Mouse (Mus musculus) neural tube, embryonic 11.5 days (tissue): ENCODE measurements around the gene Hspb7. TPM values are rescaled to one million over a fixed set of nuclear protein-coding genes. Genes with fewer than 3 reads are reported as not detected.

Experiments used
- ATAC-seq: fragments of 200-750 bp; cut with Nextera tagmentation; 2 replicates; pipeline ENCODE4 v1.8.0; 2017; ENCODE audit warnings: moderate number of reproducible peaks, mild to moderate bottlenecking, moderate TSS enrichment, moderate library complexity; ENCODE audit not compliant: insufficient read depth, low FRiP score, low TSS enrichment
- DNase-seq: peaks from one replicate; pipeline ENCODE4 v3.0.0-alpha.2; 2015; ENCODE audit warnings: low spot score
- H3K27ac ChIP-seq: fragments of 300-500 bp; sonication (generic); 2 replicates; pipeline ENCODE4 v1.5.1; 2014; ENCODE audit warnings: low read depth, mild to moderate bottlenecking, low read length
- H3K27me3 ChIP-seq: fragments of 300-500 bp; sonication (generic); 2 replicates; pipeline ENCODE4 v1.6.1; 2014; ENCODE audit warnings: mild to moderate bottlenecking, low read length, mixed read lengths; ENCODE audit not compliant: control insufficient read depth, insufficient read depth
- H3K36me3 ChIP-seq: fragments of 300-500 bp; sonication (generic); 2 replicates; pipeline ENCODE4 v1.6.1; 2014; ENCODE audit warnings: mild to moderate bottlenecking, low read length, moderate library complexity, mixed read lengths; ENCODE audit not compliant: control insufficient read depth, insufficient read depth
- H3K4me1 ChIP-seq: fragments of 300-500 bp; sonication (generic); 2 replicates; pipeline ENCODE4 v1.6.1; 2014; ENCODE audit warnings: low read length, mixed read lengths; ENCODE audit not compliant: control insufficient read depth, insufficient read depth
- H3K4me2 ChIP-seq: fragments of 300-500 bp; sonication (generic); 2 replicates; pipeline ENCODE4 v1.6.1; 2014; ENCODE audit warnings: low read depth, mild to moderate bottlenecking, moderate library complexity
- H3K4me3 ChIP-seq: fragments of 300-500 bp; sonication (generic); 2 replicates; pipeline ENCODE4 v1.5.1; 2014; ENCODE audit warnings: low read depth, low read length
- H3K9ac ChIP-seq: fragments of 300-500 bp; sonication (generic); 2 replicates; pipeline ENCODE4 v1.6.1; 2014; ENCODE audit warnings: mild to moderate bottlenecking, low read length
- H3K9me3 ChIP-seq: fragments of 300-500 bp; sonication (generic); 2 replicates; pipeline ENCODE4 v1.6.1; 2016; ENCODE audit warnings: low read length; ENCODE audit not compliant: control insufficient read depth
- WGBS: fragments of 180-500 bp; shearing (Covaris S2); extraction: QIAGEN DNeasy Blood & Tissue Kit; methylation state at CpG from one replicate; pipeline ENCODE4 v1.1.7; 2014; 5-methylcytosine and 5-hydroxymethylcytosine counted together
- polyA plus RNA-seq: library from polyadenylated mRNA; unstranded; fragments of >200 nt; fragmentation: Nextera tagmentation; extraction: Ambion mirVana; gene quantifications from 2 replicates; pipeline ENCODE4 v1.2.1, GENCODE M21; 2014

Hspb7 gene
- polyA plus RNA-seq, 1 experiment from 2014 or later = not detected

DNA sequence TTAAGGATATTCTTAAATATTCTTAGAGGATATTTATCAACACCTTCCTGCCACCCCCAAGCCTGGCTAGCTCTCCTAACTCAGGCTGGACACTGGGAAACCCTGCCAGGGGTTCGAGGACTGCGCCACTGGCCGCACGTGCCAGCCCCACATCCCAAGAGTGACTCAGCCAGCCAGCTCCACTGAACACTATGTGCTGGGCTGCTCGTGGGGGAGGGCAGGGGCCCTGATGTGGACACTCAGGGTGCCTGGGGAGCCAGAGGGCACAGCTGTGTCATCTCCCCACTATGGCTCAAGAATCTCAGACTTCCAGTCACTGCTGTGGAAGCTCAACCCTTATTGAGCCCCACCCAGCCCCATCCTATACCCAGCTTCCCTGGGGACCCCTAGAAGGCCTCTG is 2.7 kb downstream of the Hspb7 start:
- H3K27ac ChIP-seq = no peak overlapping the region
- H3K4me3 ChIP-seq = no peak overlapping the region
- DNase-seq (no peak), ATAC-seq (no peak)
- H3K4me1 ChIP-seq = 0 out of 2 replicates have a peak, but pooled peaks cover 3% of the 10 kb centered on the region
- no peak overlapping the region for H3K4me2 ChIP-seq
- no peaks in the 10 kb centered on the region for H3K9me3 ChIP-seq
- 85% methylated on average over 5 of the region's 5 CpGs for WGBS
- no peaks in the 10 kb centered on the region for H3K36me3 ChIP-seq
- peaks cover 9% of the 10 kb centered on the region; the same call in 1 of the 2 replicates for H3K27me3 ChIP-seq
- no peak overlapping the region for H3K9ac ChIP-seq

DNA sequence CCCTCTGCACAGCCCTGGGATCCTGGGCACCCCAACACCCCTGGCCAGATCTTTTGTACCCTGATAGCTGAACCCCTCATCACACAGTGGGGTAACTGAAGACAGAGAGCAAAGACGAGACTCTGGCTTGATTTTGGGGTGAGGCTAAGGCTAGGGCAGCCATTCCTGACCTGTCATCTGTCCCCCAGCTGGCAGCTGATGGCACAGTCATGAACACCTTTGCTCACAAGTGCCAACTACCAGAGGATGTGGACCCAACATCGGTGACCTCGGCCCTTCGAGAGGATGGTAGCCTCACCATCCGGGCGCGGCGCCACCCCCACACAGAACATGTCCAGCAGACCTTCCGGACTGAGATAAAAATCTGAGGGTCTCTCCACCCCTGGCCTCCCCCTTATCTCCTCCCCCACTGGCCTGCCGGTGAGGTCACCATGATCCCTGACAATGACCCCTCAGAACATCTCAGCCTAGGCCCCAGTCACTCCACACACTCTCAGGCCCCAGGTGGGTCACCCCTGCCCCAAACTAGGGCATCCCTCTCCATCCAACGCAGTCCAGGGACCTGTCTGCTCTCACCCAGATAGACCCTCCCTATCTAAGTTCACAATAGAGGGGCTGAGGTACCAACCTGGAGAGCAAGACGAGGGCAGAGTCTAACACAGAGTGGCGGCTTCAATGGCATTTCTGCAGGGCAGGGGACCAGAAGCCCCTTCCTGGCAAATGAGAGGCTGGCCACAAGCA is 3.3 kb downstream of the Hspb7 start:
- H3K4me2 ChIP-seq = no peak overlapping the region
- H3K27ac ChIP-seq = no peak overlapping the region
- no peaks in the 10 kb centered on the region for H3K36me3 ChIP-seq
- no peaks in the 10 kb centered on the region for H3K9me3 ChIP-seq
- H3K4me1 ChIP-seq = 0 out of 2 replicates have a peak, but pooled peaks cover 3% of the 10 kb centered on the region
- H3K4me3 ChIP-seq = no peak overlapping the region
- WGBS = 88% methylated on average over 13 of the region's 13 CpGs
- DNase-seq = no peak
- H3K27me3 ChIP-seq = peaks cover 9% of the 10 kb centered on the region; the same call in 1 of the 2 replicates
- ATAC-seq = no peak
- no peak overlapping the region for H3K9ac ChIP-seq

DNA sequence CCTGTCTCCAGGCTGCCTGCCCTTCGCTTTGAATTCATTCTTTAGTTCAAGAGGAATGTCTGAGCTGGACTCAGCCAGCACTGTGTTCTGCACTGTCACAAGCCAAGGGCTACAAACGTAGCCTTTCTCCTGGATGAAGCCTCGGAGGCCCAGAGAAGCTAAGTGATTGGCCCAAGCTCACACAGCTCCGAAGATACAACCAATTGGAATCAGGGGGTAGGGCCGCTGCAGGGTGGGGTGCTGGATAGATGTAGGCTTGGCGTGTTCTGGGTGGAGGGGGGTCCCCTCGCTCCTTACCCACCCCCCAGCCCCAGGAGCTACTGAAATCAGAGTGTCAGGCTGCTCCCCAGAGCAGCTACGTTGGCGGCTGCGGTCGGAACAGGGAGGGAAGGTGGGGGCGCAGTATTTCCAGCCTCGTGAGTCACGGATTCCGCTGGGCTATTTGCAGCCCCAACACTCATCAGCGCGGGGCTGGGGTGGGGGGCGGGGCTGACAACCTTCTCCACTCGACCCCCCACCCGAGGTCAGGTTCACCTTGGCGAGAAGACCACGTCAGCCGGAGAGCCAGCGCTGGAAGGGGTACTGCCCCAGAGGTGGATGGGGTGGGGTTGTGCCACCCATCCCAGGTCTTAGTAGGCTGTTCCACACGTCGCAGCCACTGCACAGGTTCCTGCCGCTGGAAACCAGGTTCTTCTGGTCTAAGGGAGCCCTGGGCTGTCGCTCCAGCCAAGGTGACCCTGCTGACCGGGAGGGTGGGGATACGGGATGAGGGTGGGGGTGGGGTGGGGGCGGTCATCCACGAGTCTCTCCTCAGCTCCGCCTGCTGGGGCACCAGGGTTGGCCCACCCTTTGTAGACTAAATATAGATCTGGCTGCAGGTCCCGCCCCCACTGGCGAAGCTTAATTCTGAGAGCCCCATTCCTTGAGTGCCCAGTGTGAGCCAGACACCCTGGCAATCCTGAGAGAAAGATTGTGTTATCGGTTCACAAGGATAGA is 5.2 kb downstream of the Hspb7 start:
- Histone ChIP-seq H3K4me2 (peak overlapping the region; percentile 58), H3K4me1 (0 out of 2 replicates have a peak, but pooled peaks cover 3% of the 10 kb centered on the region), H3K9ac (peak overlapping the region; percentile 37), H3K9me3 (no peaks in the 10 kb centered on the region), H3K4me3 (peak overlapping the region; percentile 32), H3K27me3 (peaks cover 9% of the 10 kb centered on the region; the same call in 1 of the 2 replicates), H3K27ac (no peak overlapping the region), H3K36me3 (no peaks in the 10 kb centered on the region)
- ATAC-seq = peak; percentile 69; the same call in 1 of the 2 replicates
- 5% methylated on average over 35 of the region's 36 CpGs for WGBS
- DNase-seq = peak; percentile 44

DNA sequence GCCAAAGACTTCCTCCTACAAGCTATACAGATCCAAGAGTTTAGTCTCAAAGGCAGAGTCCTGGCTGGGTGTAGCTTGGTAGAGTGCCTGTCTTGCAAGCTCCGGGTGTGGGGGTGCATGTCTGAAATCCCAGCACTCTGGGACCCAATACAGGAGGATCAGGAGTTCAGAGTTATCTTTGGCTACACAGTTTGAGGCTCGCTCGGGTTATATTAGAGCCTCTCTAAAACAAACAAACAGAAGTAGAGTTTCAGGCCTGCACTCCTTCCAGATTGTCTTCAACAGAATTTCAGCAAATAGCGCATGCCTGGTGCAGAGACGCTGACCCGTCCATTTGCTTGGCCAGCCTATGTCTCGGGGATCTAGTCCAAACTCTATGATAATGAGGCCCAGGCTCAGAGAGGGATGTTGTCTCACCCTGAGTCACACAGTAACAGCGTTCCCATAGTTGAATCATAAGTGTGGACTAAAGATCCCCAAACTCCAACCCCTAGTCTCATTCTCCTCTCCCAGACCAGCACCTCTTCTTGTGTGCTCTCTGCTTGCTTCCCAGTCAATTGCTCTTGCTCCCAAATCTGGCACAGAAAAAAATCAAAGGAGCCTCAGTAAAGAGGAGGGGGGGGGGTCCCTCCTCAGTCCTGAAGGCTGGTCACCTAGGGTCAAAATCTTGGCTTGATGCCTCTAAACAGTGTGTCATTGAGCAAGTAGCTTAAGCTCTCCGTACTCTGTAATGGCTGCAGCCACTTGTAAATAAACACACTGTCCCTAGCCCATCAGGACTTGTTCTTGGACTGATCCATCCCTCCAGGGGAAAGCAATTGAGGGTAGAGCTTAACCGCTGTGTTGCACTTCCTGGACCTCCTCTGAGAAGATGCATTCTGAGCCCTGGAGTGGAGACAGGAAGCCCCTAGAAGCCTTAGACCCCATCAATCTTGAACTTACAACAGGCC is 6.5 kb downstream of the Hspb7 start:
- H3K4me3 ChIP-seq = no peak overlapping the region
- ATAC-seq (no peak), DNase-seq (no peak)
- H3K4me1 ChIP-seq = 0 out of 2 replicates have a peak, but pooled peaks cover 3% of the 10 kb centered on the region
- H3K4me2 ChIP-seq = no peak overlapping the region
- H3K9ac ChIP-seq = no peak overlapping the region
- WGBS = 80% methylated on average over 10 of the region's 10 CpGs
- H3K9me3 ChIP-seq = no peaks in the 10 kb centered on the region
- H3K27ac ChIP-seq = no peak overlapping the region
- peaks cover 9% of the 10 kb centered on the region; the same call in 1 of the 2 replicates for H3K27me3 ChIP-seq
- H3K36me3 ChIP-seq = no peaks in the 10 kb centered on the region

DNA sequence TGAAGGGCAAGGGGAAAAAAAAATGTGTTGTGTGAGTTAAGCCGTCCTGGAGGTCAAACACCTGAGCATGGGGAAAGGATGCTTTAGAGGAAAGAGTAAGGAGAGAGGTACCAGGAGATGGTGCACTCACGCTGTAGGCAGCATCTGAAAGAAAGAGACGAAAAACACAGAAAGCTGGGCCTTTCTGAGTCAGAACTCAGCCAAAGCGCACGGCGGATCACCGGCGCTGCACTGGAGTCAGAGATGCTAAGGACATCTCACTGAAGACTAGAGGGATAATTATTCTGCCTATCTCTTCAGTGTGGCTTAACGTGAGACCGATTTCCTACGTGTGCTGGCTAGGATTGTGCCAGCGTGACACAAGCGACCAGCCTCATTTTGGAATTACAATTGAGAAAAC is 7.3 kb downstream of the Hspb7 start:
- DNase-seq (no peak), ATAC-seq (no peak)
- no peak overlapping the region for H3K4me3 ChIP-seq
- no peaks in the 10 kb centered on the region for H3K9me3 ChIP-seq
- no peak overlapping the region for H3K9ac ChIP-seq
- H3K36me3 ChIP-seq = no peaks in the 10 kb centered on the region
- no peak overlapping the region for H3K4me2 ChIP-seq
- 89% methylated on average over 13 of the region's 13 CpGs for WGBS
- 0 out of 2 replicates have a peak, but pooled peaks cover 9% of the 10 kb centered on the region for H3K27me3 ChIP-seq
- H3K4me1 ChIP-seq = 0 out of 2 replicates have a peak, but pooled peaks cover 3% of the 10 kb centered on the region
- H3K27ac ChIP-seq = no peak overlapping the region

DNA sequence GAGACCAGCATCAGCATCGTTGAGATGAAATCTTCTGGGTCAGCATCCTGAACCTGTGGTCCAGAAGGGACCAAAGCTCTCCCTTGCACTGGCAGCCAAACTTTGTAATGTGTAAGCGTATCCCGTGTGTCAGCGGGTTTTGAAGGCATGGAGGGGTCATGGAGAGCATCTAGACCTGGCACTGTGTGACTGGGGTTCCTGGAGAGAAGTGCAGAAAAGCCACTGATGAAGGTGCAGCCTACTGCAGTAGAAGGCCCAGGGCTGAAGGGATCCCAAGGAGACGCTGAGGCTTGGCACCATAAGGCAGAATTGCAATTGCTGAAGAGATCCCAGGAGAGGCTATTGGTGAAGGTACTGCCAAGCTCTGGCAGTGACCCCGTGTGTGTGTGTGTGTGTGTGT is 8.8 kb downstream of the Hspb7 start:
- H3K27me3 ChIP-seq = 0 out of 2 replicates have a peak, but pooled peaks cover 9% of the 10 kb centered on the region
- DNase-seq (no peak), ATAC-seq (no peak)
- H3K9ac ChIP-seq = no peak overlapping the region
- no peak overlapping the region for H3K27ac ChIP-seq
- WGBS = 78% methylated on average over 6 of the region's 6 CpGs
- no peaks in the 10 kb centered on the region for H3K9me3 ChIP-seq
- no peaks in the 10 kb centered on the region for H3K36me3 ChIP-seq
- no peak overlapping the region for H3K4me2 ChIP-seq
- H3K4me1 ChIP-seq = 0 out of 2 replicates have a peak, but pooled peaks cover 3% of the 10 kb centered on the region
- no peak overlapping the region for H3K4me3 ChIP-seq

DNA sequence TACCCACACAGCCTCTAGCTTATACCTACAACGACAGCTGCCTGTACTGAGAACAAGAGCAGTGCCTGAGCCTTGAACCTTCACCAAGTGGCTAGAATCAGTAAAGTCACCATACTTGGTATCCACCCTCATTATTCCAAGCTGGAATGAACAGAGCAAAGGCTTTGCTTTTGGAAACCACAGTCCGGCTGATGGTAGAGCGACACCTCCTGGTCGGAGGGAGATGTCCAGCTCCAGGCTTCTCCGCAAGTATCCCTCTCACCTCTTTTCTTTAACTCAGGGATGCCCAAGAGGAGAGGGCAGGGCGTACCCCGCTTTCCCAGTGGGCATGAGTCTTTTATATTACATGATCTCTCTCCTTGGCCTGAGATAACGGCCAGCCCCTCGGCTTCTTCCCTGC is 9.3 kb downstream of the Hspb7 start:
- Histone ChIP-seq H3K9ac (no peak overlapping the region), H3K27ac (no peak overlapping the region), H3K9me3 (no peaks in the 10 kb centered on the region), H3K27me3 (0 out of 2 replicates have a peak, but pooled peaks cover 8% of the 10 kb centered on the region), H3K4me1 (0 out of 2 replicates have a peak, but pooled peaks cover 3% of the 10 kb centered on the region), H3K36me3 (no peaks in the 10 kb centered on the region), H3K4me2 (no peak overlapping the region), H3K4me3 (no peak overlapping the region)
- ATAC-seq = no peak
- WGBS = 52% methylated on average over 9 of the region's 9 CpGs
- peak; percentile 25 for DNase-seq

DNA sequence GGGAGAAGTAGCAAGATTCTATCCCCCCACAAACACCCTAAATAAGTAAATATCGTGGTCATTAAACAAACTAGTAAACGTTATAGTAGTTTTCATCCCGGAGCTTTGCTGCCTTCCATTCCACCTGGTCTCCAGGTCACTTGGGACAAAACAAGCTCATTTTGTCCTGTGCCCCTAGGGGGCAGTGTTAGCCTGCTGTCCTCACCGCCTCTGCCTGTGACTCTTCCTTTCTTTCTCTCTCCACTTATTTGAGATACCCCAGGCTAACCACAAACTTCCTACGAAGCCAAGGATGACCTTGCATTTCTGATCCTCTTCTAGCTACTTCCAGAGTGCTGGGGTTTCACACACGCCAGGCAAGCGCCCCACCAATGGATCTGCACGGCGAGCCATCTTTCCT is 10.4 kb downstream of the Hspb7 start:
- no peak overlapping the region for H3K4me3 ChIP-seq
- no peaks in the 10 kb centered on the region for H3K36me3 ChIP-seq
- ATAC-seq (no peak), DNase-seq (peak; percentile 67)
- WGBS = 53% methylated on average over 9 of the region's 9 CpGs
- H3K27ac ChIP-seq = no peak overlapping the region
- H3K4me1 ChIP-seq = no peaks in the 10 kb centered on the region
- no peaks in the 10 kb centered on the region for H3K9me3 ChIP-seq
- H3K4me2 ChIP-seq = no peak overlapping the region
- H3K9ac ChIP-seq = no peak overlapping the region
- no peaks in the 10 kb centered on the region for H3K27me3 ChIP-seq
